Mouse (Mus musculus) kidney, adult 8-10 months (tissue): ENCODE data around the gene Cmtm8.

Experiments used
- DNase-seq, 2 experiments: peaks; one replicate each; pipeline ENCODE4 v3.0.0; 2022

The Cmtm8 gene

DNA sequence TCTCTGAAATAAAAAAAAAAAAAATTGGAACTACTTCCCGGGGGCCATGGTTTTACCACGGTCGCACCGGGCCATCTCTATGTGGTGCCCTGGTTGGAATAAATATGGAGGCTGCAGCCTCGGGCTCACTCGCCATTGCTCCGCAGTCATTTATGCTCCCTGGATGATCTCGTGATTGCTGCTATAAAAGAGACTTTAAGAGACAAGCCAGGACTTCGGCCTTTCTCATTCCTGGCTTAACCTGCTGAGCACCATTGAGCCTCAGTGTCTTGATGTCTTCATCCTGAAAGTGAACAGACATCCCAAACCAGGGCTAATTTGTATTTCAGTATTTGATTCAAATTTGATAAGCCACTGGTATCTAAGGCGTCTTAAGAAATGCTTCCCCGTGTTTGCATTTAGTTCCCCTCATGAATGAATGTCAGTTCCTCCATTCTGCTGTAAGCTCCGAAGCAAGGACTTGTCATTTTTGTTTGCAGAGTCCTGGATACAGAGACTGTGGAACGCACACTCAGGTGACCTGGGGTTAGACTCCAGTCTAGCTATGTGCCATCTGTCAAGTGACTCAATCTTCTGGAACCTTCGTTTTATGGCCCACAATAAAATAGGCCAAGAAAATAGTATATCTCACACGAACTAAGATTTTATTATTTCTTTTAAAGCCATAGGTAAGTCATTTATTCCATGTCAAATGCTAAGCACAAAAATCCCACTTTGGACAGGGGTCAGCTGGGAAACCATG is 22.2 kb downstream of the Cmtm8 start:
- no peak for DNase-seq

DNA sequence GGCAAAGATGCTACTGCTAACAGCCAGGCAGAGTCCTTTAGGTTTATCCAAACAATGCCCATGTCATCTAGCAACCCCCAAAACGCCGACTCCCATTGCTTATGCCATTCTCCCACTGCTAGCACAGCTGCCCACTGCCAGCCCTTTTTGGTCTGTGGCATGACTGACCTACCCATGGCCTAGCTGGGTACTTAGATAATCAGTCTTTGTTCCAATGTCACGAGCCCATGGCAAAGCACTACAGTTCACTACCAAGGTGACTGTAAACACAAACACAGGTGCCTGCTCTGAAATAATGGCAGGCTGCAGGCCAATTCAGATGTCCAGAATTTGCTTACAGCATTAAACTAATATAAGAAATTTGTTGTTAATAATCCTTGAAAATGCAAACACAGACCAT is 25.0 kb downstream of the Cmtm8 start:
- DNase-seq = no peak

DNA sequence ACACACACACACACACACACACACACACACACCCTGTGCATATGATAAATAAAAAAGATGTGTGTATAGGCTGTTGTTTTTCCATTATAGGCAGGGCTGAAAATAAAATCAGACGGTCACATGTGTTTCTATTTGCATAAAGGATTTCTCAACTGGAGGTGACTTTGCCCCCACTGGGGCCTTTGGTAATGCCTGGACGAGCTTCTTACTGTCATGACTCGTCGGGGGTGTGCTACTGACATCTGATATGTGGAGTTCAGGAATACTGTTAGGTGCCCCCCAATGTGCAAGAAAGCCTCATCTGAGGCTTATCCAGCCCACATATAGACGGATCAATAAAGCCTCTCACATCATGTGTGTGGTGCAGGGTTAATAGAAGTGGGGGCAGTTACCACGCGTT is 26.9 kb downstream of the Cmtm8 start:
- no peak for DNase-seq

DNA sequence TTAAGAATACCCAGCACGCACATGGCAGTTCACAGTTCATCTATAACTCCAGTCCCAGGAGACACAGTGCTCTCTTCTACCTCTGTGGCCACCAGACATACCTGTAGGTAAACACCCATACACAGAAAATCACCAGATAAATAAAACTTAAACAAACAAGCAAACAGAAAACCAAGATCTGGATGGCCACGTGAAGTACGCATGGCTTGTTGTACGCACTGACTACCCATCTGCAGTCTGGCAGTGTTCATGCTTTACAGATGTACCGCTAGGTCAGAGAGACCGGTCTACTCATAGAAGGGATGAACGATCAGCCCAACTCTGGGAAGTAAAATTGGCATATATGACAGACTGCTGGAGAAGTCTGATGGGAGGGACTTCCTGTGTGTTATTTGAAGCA is 27.8 kb downstream of the Cmtm8 start:
- DNase-seq = no peak

DNA sequence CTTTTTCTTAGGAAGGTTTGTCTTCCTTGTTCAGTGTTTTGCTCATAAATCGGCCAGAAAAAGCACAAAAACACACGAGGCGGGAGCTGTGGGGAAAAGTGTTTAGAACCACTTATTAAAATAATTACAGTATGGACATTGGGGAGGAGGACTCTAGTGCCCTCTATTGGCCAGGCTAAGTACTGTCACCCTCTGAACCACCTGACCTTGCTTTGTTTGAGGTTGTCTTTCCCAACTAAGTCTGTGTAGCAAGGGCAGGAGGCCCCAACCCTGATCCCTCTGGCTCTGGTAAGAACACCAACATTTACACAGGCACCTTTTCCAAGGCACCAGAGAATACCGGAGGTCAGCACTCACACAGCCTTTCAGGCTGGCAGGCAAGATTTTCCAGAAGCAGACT is 28.6 kb downstream of the Cmtm8 start:
- DNase-seq = peak; percentile 35 to 60

DNA sequence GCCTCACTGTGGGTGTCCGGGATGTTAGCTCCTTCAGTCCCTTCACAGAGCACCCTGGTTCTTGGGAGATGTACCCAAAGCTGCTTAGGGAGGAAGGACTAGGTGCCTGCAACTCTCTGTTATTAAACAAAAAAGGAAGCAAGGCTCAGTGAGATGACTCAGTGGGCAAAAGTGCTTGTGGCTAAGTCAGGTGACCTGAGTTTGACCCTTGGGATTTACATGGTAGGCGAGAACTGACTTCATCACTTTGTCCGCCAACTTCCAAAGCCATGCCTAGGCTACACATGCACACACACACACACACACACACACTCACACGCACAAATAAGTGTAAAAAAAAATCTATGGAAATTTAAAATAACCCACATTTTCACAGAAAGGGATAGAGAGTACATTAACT is 32.0 kb downstream of the Cmtm8 start:
- no peak for DNase-seq

DNA sequence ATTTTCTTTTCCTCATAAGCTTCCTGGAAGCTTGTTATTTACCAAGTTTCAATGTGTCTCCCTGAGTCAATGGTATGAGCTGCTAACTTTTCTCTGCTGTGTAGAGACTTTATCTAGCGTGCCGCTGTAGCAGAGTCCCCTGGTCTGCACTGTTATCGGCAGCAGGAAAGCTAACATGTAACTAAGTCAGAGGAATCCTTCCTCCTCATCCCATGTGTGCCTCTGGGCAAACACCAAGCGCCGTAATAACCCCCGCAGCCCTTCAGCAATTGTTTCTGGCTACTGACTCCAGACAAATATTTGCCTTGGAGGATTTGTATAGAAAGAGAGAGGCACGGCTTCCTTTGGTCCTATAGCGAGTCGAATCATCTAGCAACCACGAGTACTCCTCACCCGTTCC is 33.1 kb downstream of the Cmtm8 start:
- no peak for DNase-seq

DNA sequence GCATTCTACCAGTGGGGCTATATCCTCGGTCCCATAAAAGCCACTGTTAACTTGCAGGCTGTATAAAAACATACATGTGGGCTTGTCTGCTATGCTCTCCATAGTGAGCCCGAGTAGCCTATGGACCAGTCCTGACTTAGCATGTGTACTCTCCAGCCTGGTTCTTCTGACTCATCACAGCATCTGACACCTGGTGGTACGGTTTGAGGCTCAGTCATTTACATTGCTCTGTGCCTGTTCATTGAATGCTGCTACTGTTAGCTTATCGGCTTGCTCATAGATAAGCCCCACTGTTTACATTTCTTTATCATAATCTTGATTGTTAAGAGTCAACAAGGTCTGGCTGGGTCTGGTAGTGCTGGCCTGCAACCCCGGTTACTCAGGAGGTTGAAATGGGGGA is 35.3 kb downstream of the Cmtm8 start:
- DNase-seq = no peak

DNA sequence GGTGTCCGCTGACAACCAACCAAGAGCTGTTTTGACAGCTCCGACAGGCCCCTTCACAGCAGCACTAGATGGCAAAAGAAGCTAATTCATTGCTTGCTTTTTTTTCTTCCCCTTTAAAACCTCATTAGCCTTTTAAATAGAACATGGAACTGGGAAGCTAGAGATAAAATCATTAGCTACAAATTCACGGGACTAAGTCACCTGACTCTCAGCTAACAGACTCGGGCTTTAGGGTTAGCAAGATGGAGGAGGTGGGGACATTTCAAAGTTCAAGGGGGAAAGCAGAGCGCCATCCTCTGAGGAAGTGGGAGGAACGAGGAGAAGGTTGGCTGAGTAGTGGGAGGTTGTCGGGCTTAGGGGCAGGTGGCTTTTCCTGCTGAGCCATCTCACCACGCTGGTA is 36.7 kb downstream of the Cmtm8 start:
- DNase-seq = no peak

DNA sequence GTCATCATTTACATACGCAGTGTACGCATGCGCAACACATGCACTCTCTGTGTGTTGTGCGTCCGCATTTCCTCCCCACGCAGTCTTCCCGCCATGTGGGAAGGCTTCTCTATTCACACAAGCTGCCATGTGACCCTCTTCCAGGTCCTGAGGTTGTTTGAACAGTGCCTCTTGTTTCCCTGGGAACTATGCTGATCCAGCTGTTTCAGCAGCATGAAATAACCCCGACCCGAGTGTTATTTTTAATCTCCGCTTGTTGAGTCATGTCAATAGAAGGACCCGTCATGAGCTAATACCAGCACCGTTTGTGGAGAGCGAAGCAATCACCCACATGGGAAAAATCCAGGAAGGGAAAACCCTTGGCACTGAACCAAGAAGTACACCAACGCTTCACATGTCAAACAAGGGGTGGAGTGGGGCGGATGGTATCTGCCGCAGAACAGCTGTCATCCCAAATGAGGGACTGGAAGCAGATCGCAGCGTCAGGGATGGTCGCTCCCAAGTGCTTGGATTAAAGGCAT is 38.7 kb downstream of the Cmtm8 start:
- DNase-seq = peak; percentile 17 to 40

DNA sequence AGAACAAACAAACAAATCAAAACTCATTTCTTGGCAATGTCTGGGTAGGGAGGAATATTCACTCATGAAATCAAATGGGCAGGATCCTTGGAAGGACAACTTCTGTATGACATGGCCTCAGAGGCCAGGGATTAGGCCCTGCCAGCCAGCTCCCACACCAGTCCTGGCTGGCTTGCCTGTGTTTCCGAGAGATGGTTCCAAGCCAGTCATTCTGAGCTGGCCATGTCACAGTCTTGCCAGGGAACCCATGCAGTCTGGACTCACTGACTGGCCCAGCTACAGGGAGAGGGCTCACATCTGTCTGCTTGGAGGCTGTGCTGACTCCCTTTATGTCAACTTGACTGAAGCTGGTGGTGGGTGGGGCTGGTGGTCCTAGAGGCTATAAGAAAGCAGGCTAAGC is 41.8 kb downstream of the Cmtm8 start:
- DNase-seq = no peak

DNA sequence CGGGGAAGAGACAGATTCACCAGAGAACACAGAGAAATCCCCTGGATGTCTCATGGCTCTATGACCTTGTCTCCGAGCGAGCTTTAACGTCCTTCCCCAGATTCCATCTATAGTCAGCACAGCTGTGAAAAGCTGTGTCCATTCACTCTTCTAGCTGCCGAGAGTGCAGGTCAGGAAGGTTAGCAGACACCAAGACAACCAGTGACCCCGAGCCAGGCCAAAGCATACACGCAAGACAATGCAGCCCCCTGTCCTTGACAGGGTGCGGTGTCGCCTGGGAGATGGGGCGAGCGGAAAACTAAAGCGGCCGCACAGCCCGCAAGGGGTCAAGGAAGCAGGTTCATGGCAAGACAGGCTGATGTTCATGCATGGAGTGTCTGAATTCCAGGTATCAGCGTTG is 42.7 kb downstream of the Cmtm8 start:
- no peak for DNase-seq

DNA sequence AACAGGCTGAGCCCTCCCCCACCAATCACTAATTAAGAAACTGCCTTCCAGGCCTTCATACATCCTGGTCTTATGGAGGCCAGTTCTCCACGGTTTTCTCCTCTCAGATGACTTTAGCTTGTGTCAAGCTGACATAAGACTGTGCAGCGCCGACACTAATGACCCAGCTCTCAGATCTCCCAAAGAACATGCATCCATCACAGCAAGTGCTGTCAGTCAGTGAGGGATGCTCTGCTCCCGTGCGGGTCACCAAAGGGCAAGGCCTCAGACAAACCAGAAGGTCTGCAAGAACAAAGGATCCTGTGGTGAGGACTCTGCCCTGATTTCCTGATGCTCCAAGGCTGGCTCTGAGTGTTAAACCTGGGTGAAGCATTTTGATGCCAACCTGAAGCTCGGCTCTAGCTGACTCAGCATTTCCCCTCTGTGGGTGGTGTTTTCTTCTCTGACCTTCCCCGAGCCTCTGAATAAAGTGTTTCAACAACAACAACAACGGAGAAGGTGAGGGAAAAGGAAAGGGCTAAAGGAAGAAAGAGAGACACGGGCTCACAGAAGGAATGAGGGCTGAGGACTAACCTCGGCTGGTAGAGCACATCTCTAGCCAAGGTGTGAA is 44.4 kb downstream of the Cmtm8 start:
- no peak for DNase-seq

DNA sequence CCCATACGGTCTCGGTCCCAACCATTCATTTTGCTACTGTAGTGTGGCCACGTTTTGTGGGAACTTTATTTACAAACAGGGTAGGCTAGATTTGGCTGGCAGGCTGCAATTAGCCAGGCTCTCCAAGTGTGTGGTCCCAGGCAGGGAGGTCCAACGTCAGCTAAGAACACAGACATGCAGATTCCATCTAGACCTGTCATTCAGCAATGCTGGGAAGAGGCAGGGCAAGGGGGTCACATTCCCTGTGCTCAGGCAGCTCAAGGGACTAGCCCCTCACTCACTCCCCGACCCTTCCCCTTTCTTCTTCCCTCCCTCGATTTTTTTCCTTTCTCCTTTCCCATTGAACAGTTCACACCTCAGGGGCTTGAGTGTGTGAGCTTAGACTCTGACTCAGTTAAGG is 45.1 kb downstream of the Cmtm8 start:
- no peak for DNase-seq

DNA sequence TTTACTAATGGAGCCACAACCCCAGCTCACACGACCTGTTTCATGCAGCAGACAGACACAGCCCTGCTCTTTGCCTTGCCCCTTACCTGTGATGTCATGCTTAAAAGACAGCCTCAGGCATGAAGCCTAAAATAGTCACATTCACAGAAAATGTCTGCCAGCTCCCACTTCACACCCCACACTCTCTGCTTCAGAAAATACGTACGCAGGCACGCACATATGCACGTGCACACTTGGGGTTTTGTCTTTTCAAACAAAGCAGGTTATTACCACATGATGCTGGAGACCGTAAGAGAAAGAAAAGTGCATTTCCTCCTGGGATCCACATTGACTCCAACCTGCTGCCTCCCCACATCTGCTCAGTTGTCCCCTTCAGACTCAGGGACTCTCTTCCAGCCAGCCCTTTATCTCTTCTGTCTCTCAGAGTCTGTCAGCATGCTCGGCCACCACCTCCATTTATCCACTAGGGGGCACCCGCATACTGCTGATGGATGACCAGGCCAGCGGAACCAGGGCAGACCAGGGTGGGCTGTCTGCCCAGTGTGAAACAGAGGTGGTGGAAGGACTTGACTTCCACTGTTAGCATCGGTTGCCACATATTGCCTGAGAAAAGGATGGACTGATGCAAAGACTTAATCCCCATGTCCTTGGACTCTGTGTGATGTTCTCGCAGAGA is 46.5 kb downstream of the Cmtm8 start:
- DNase-seq = peak; percentile 57 to 81

DNA sequence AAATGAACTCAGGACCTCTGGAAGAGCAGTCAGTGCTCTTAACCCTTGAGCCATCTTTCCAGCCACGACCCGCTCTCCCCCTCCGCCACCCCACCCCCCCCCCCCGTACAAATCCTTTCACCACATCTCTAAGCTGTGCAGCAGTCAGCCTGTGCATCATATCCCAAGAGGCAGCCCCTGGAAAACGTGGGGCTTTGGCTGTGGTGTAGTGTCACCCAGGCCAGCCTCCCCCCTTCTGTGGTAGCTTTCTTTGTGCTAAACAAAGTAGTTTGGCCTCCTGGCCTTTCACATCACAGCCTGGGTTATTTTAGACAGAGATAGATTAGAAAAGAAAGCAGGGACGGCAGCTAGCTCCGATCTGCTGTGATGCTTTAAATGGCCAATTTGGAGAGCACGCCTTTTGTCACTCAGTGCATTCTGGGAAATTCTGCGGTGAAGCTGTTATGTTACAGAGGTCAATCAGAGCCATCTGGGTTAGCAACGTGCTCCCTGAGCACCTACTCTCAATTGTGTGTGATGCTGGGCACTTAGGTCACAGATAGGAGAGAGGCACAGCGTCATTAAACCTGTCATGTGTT is 47.4 kb downstream of the Cmtm8 start:
- no peak for DNase-seq

DNA sequence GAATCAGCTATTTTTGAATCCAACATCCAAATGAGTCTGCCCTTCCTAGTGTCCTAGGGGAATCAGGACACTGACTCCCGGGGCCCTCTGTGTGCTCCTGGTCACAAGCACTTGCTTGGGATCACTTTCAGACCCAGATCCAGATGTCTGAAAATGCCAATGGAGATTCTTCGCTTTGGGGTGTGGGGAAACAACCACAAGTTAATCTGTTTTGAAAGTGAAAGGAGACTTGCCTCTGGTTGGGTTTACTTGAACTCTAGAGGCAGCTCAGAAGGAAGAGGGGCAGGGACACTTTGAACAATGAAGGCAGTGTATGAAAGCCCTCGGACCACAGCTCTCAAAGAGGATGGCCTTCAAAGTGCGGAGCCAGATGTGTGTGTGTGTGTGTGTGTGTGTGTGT is 49.5 kb downstream of the Cmtm8 start:
- no peak for DNase-seq

DNA sequence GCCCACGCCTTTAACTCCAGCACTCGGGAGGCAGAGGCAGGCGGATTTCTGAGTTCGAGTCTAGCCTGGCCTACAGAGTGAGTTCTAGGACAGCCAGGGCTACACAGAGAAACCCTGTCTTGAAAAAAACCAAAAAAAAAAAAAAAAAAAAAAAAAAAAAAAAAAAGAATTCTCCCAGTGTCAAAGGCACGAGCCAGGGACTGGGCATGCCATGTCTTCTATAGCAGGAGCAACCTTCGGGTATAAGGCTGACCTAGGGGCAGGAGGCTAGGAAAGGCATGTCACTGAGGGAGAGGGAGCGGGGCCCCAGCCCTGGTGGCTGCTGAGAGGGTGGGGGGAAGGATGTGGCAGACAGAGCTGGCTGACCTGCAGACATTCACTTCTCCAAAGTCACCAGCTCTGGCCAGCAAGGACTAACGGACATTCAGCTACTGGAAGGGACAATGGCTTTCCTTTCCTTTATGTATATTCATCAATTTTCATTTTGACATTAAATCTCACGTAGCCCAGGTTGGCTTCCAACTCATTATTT is 50.1 kb downstream of the Cmtm8 start:
- no peak for DNase-seq

DNA sequence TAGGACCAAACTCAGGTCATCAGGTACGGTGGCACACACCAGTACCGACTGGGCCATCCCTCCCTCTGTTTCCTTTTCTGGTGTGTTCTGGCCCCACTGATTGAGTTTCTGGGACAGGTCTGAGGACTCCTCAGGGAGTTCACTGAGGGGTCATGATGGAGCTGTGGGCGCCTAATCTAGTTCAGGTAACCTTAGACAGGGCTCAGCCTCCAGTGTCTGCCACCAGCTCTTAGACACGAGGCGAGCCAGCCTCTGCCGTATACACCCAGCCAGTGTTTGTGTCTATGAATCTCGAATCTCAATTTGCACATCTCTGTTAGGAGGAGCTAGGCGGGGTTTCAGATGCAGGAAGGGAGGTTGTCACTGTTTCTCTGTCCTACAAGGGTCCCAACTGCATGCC is 54.0 kb downstream of the Cmtm8 start:
- no peak for DNase-seq

DNA sequence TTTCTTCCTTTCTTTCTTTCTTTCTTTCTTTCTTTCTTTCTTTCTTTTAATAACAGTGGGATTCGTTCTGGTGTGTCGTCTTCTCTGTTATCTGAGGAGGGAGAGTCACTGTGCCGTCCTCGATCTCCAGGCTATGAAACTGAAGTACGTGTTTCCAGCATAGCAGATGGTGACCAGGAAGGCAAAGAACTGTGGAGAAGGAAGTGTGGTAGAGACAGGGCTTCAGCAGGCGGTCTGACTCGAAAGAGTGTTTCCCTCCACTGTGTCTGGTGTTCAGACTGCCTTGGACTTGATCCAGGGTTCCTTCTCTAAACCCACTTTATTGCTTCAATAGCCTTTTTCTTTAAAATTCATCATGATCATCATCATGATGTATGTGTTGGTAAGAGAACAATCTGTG is 54.4 kb downstream of the Cmtm8 start:
- DNase-seq = no peak

DNA sequence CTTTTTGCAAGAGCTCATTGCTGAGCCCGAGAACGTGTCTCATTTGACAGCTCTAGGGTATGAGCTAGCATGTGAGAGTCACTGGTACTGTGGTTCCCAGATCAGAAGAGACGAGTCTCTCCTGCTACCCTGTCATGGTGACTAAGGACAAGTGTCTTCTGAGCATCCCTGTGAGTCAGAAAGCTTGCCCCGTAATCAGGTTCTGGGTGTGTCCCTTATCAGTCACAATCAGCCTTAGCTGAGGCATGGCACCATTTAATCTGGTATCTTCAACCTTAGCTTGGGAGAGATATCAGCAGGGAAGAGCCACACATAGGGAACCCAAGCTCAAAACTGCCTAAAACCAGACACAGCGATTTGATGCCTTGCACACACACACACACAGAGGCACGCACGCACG is 55.3 kb downstream of the Cmtm8 start:
- no peak for DNase-seq

DNA sequence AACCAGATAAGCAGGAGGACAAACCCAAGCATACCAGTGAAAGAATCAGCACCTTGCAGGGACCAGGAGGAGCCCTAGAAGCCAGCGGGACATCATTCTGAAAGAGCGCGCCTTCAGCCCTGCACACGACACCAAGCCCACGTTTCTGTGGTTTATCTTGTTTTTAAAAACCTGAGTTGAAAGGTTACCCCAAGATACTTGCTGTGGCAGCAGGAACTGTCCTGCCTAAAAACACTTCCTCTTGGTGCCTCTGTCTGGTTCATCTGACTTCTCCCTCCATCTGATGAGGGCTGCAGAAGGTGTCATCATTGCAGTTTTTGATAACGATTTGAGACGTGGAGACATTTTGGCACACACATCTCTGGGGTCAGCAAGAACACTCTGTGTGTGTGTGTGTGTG is 56.2 kb downstream of the Cmtm8 start:
- DNase-seq = no peak

DNA sequence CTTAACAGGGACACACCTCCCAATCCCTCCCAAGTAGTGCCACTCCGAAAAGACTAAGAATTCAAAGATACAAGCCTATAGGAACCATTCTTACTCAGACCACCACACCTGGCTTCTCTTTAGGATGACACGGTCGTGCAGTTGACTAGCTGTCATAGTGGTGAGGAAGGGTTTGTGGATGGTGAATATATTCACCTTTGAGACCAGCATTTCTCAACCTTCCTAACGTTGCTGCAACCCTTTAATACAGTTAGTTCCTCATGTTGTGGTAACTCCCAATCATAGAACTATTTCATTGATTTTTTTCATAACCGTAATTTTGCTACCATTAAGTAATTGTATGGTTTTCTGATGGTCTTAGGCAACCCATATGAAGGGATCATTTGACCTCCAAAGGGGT is 56.8 kb downstream of the Cmtm8 start:
- DNase-seq = no peak
